Mouse (Mus musculus) neural tube, embryonic 11.5 days (tissue): ENCODE measurements around the gene Kcnh6. TPM values are rescaled to one million over a fixed set of nuclear protein-coding genes. Genes with fewer than 3 reads are reported as not detected.

Source experiments
- ATAC-seq: fragments of 200-750 bp; cut with Nextera tagmentation; 2 replicates; pipeline ENCODE4 v1.8.0; 2017; ENCODE audit warnings: moderate number of reproducible peaks, mild to moderate bottlenecking, moderate TSS enrichment, moderate library complexity; ENCODE audit not compliant: insufficient read depth, low FRiP score, low TSS enrichment
- DNase-seq: peaks from one replicate; pipeline ENCODE4 v3.0.0-alpha.2; 2015; ENCODE audit warnings: low spot score
- H3K27ac ChIP-seq: fragments of 300-500 bp; sonication (generic); 2 replicates; pipeline ENCODE4 v1.5.1; 2014; ENCODE audit warnings: low read depth, mild to moderate bottlenecking, low read length
- H3K27me3 ChIP-seq: fragments of 300-500 bp; sonication (generic); 2 replicates; pipeline ENCODE4 v1.6.1; 2014; ENCODE audit warnings: mild to moderate bottlenecking, low read length, mixed read lengths; ENCODE audit not compliant: control insufficient read depth, insufficient read depth
- H3K36me3 ChIP-seq: fragments of 300-500 bp; sonication (generic); 2 replicates; pipeline ENCODE4 v1.6.1; 2014; ENCODE audit warnings: mild to moderate bottlenecking, low read length, moderate library complexity, mixed read lengths; ENCODE audit not compliant: control insufficient read depth, insufficient read depth
- H3K4me1 ChIP-seq: fragments of 300-500 bp; sonication (generic); 2 replicates; pipeline ENCODE4 v1.6.1; 2014; ENCODE audit warnings: low read length, mixed read lengths; ENCODE audit not compliant: control insufficient read depth, insufficient read depth
- H3K4me2 ChIP-seq: fragments of 300-500 bp; sonication (generic); 2 replicates; pipeline ENCODE4 v1.6.1; 2014; ENCODE audit warnings: low read depth, mild to moderate bottlenecking, moderate library complexity
- H3K4me3 ChIP-seq: fragments of 300-500 bp; sonication (generic); 2 replicates; pipeline ENCODE4 v1.5.1; 2014; ENCODE audit warnings: low read depth, low read length
- H3K9ac ChIP-seq: fragments of 300-500 bp; sonication (generic); 2 replicates; pipeline ENCODE4 v1.6.1; 2014; ENCODE audit warnings: mild to moderate bottlenecking, low read length
- H3K9me3 ChIP-seq: fragments of 300-500 bp; sonication (generic); 2 replicates; pipeline ENCODE4 v1.6.1; 2016; ENCODE audit warnings: low read length; ENCODE audit not compliant: control insufficient read depth
- WGBS: fragments of 180-500 bp; shearing (Covaris S2); extraction: QIAGEN DNeasy Blood & Tissue Kit; methylation state at CpG from one replicate; pipeline ENCODE4 v1.1.7; 2014; 5-methylcytosine and 5-hydroxymethylcytosine counted together
- polyA plus RNA-seq: library from polyadenylated mRNA; unstranded; fragments of >200 nt; fragmentation: Nextera tagmentation; extraction: Ambion mirVana; gene quantifications from 2 replicates; pipeline ENCODE4 v1.2.1, GENCODE M21; 2014

Gene Kcnh6
- polyA plus RNA-seq, 1 experiment from 2014 or later, result 0.58 TPM

- no peak overlapping the region for H3K9ac ChIP-seq
- no peaks in the 10 kb centered on the region for H3K27me3 ChIP-seq
- H3K4me1 ChIP-seq, result no peaks in the 10 kb centered on the region
- H3K4me3 ChIP-seq, result no peak overlapping the region
- ATAC-seq (no peak), DNase-seq (no peak)
- no peaks in the 10 kb centered on the region for H3K36me3 ChIP-seq
- H3K27ac ChIP-seq, result no peak overlapping the region
- no peaks in the 10 kb centered on the region for H3K9me3 ChIP-seq
- 94% methylated on average over 6 of the region's 6 CpGs for WGBS
- no peak overlapping the region for H3K4me2 ChIP-seq
These were observed 7.9 kb upstream of the Kcnh6 start for GRCm38 (mm10) chr11:106000062-106000461.

GRCm38 (mm10) chr11:106001718-106002117 lies 6.2 kb upstream of the Kcnh6 start:
- Histone ChIP-seq H3K27ac (no peak overlapping the region), H3K4me3 (no peak overlapping the region), H3K27me3 (no peaks in the 10 kb centered on the region), H3K36me3 (no peaks in the 10 kb centered on the region), H3K4me1 (no peaks in the 10 kb centered on the region), H3K4me2 (no peak overlapping the region), H3K9me3 (no peaks in the 10 kb centered on the region), H3K9ac (no peak overlapping the region)
- DNase-seq (no peak), ATAC-seq (no peak)
- WGBS, result 56% methylated on average over 4 of the region's 4 CpGs

GRCm38 (mm10) chr11:106004576-106004975 lies 3.3 kb upstream of the Kcnh6 start:
- 68% methylated on average over 1 of the region's 1 CpGs for WGBS
- ATAC-seq, result no peak
- H3K4me3 ChIP-seq, result no peak overlapping the region
- H3K4me2 ChIP-seq, result no peak overlapping the region
- no peaks in the 10 kb centered on the region for H3K9me3 ChIP-seq
- no peaks in the 10 kb centered on the region; the same call in 1 of the 2 replicates for H3K4me1 ChIP-seq
- H3K9ac ChIP-seq, result no peak overlapping the region
- H3K36me3 ChIP-seq, result no peaks in the 10 kb centered on the region
- no peaks in the 10 kb centered on the region for H3K27me3 ChIP-seq
- no peak overlapping the region for H3K27ac ChIP-seq
- no peak for DNase-seq

GRCm38 (mm10) chr11:106005970-106006369 lies 2.0 kb upstream of the Kcnh6 start:
- WGBS, result 48% methylated on average over 5 of the region's 5 CpGs
- H3K4me3 ChIP-seq, result no peak overlapping the region

GRCm38 (mm10) chr11:106012711-106013110 lies 4.8 kb downstream of the Kcnh6 start:
- Histone ChIP-seq H3K9ac (no peak overlapping the region), H3K36me3 (no peaks in the 10 kb centered on the region), H3K4me1 (no peaks in the 10 kb centered on the region; the same call in 1 of the 2 replicates), H3K4me3 (no peak overlapping the region), H3K4me2 (no peak overlapping the region), H3K9me3 (no peaks in the 10 kb centered on the region), H3K27ac (no peak overlapping the region), H3K27me3 (0 out of 2 replicates have a peak, but pooled peaks cover 3% of the 10 kb centered on the region)
- 52% methylated on average over 7 of the region's 7 CpGs for WGBS
- DNase-seq, result no peak
- ATAC-seq, result no peak

More at GRCm38 (mm10) chr11:106005970-106006369, 2.0 kb upstream of the Kcnh6 start:
- ATAC-seq (no peak), DNase-seq (no peak)
- Histone ChIP-seq H3K36me3 (no peaks in the 10 kb centered on the region), H3K9me3 (no peaks in the 10 kb centered on the region), H3K4me2 (no peak overlapping the region), H3K9ac (no peak overlapping the region), H3K4me1 (no peaks in the 10 kb centered on the region; the same call in 1 of the 2 replicates), H3K27ac (no peak overlapping the region), H3K27me3 (0 out of 2 replicates have a peak, but pooled peaks cover 3% of the 10 kb centered on the region)

- no peak overlapping the region for H3K27ac ChIP-seq
- no peak overlapping the region for H3K4me3 ChIP-seq
- no peak overlapping the region for H3K9ac ChIP-seq
- 72% methylated on average over 11 of the region's 11 CpGs for WGBS
- no peak for DNase-seq
- no peak overlapping the region for H3K4me2 ChIP-seq
- no peaks in the 10 kb centered on the region for H3K4me1 ChIP-seq
- no peaks in the 10 kb centered on the region for H3K9me3 ChIP-seq
- no peaks in the 10 kb centered on the region for H3K36me3 ChIP-seq
- 0 out of 2 replicates have a peak, but pooled peaks cover 3% of the 10 kb centered on the region for H3K27me3 ChIP-seq
- ATAC-seq, result no peak
These were observed 5.8 kb downstream of the Kcnh6 start for GRCm38 (mm10) chr11:106013556-106014225.

- Histone ChIP-seq H3K27me3 (peaks cover 10% of the 10 kb centered on the region), H3K27ac (no peak overlapping the region), H3K4me2 (no peak overlapping the region), H3K4me1 (no peaks in the 10 kb centered on the region; the same call in 1 of the 2 replicates), H3K4me3 (no peak overlapping the region), H3K9me3 (no peaks in the 10 kb centered on the region), H3K36me3 (no peaks in the 10 kb centered on the region), H3K9ac (no peak overlapping the region)
- 83% methylated on average over 5 of the region's 5 CpGs for WGBS
- no peak for ATAC-seq
- DNase-seq, result no peak
These were observed 8.5 kb downstream of the Kcnh6 start for GRCm38 (mm10) chr11:106016440-106016839.

- Histone ChIP-seq H3K4me2 (peak overlapping the region; percentile 59), H3K27ac (no peak overlapping the region), H3K9me3 (no peaks in the 10 kb centered on the region), H3K36me3 (no peaks in the 10 kb centered on the region), H3K4me3 (peak overlapping the region; percentile 26), H3K9ac (peak overlapping the region; percentile 32; the same call in 1 of the 2 replicates), H3K27me3 (peaks cover 11% of the 10 kb centered on the region), H3K4me1 (no peaks in the 10 kb centered on the region; the same call in 1 of the 2 replicates)
- peak; percentile 57 for DNase-seq
- 1% methylated on average over 50 of the region's 50 CpGs for WGBS
- no peak for ATAC-seq
These were observed 12.3 kb downstream of the Kcnh6 start for GRCm38 (mm10) chr11:106020051-106020763.
